Comparison of ENCODE assay signal across 7 mouse cellular contexts in the genomic region with DNA sequence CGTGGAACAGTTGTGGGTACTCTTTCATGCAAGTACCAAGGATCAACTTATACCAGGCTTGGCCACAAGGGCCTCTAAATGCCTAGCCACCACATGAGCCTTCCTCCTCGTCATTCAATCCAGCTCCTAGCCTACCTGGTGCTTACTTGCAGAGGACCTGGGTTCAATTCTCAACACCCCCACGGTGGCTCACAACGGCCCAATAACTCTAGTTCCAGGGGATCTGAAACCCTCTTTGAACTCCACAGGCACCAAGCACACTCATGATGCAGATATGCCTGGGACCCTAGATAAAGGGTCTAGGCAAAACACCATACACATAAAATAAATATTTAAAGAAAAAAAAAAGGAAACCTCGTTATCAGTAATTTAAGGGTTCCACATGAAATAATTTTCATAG. TPM values are rescaled to one million over a fixed set of nuclear protein-coding genes. Genes with fewer than 3 reads are reported as not detected.
DNase-seq lines count a peak whose midpoint lies in the region; ATAC-seq lines count a peak whose summit lies in the region.

No protein-coding gene starts in this region.

- 43% methylated on average over 5 of the region's 5 CpGs for WGBS in lung, embryonic 16.5 days

- no peaks in the 10 kb centered on the region for H3K36me3 ChIP-seq in lung, embryonic 16.5 days (ENCODE audit: control insufficient read depth, insufficient read depth, low read length)
- H3K36me3 ChIP-seq in splenic B cell, adult 2 months (ENCODE audit: control insufficient read depth, insufficient read depth, low read length, poor library complexity, severe bottlenecking) = no peaks in the 10 kb centered on the region

- no peaks in the 10 kb centered on the region for H3K9me3 ChIP-seq in lung, embryonic 16.5 days (ENCODE audit: control insufficient read depth, low read length)

- H3K9ac ChIP-seq in lung, embryonic 16.5 days (ENCODE audit: low read length) = peak overlapping the region; percentile 98

- H3K4me2 ChIP-seq in lung, embryonic 16.5 days (ENCODE audit: low read depth, low read length) = peak overlapping the region; percentile 82

- H3K27me3 ChIP-seq in lung, embryonic 16.5 days (ENCODE audit: control insufficient read depth, insufficient read depth, low read depth, low read length) = no peaks in the 10 kb centered on the region
- H3K27me3 ChIP-seq in splenic B cell, adult 2 months (ENCODE audit: control insufficient read depth, insufficient read depth, low read length, poor library complexity, severe bottlenecking) = no peaks in the 10 kb centered on the region

- H3K4me1 ChIP-seq in lung, embryonic 16.5 days (replicated peaks; ENCODE audit: control insufficient read depth, insufficient read depth, low read length) = peaks cover 12% of the 10 kb centered on the region

- H3K27ac ChIP-seq in lung, embryonic 16.5 days (ENCODE audit: low read length) = no peak overlapping the region

- intact Hi-C loops in left cerebral cortex, postnatal 25 days (cut with DNase I) = loop anchor here (2.0 to 5.0 kb wide), 2 partner anchors 15 to 84 kb away; a partner anchor contains a TSS

- peak; percentile 26; the same call in 1 of the 2 replicates for ATAC-seq in granulocyte monocyte progenitor cell, adult 5-6 weeks (replicated peaks; ENCODE audit: poor library complexity, severe bottlenecking)
- ATAC-seq in lung, embryonic 16.5 days (ENCODE audit: low read depth) = no peak

- peak; percentile 31 for DNase-seq in thymus, postnatal 0 days (ENCODE audit: low spot score)
- no peak for DNase-seq in thymus, postnatal 36 days
- peak; percentile 27 for DNase-seq in c-Kit-positive CD71-positive TER-119-negative erythroid progenitor cells, embryonic 14.5 days (ENCODE audit: low read depth)
- DNase-seq in splenic B cell, adult 2 months (ENCODE audit: low read depth, low spot score) = peak; percentile 61
- DNase-seq in left cerebral cortex, postnatal 25 days (ENCODE audit: low spot score in 2 of 2) = no peak

- peak overlapping the region; percentile 98 for H3K4me3 ChIP-seq in lung, embryonic 16.5 days (ENCODE audit: low read length)

RNA-seq across cellular contexts. Expression of a gene that starts 1.3 kb away (rescaled TPM):
- polyA plus RNA-seq in thymus, postnatal 0 days (2015; fragmentation: Nextera tagmentation; extraction: Ambion mirVana) = 113 TPM in 2 replicates
- total RNA-seq in granulocyte monocyte progenitor cell, adult 5-6 weeks (2014; fragmentation: Nextera tagmentation) = 69.5 and 83.8 TPM in 2 replicates
- 76.9 and 82.2 TPM in 2 replicates for total RNA-seq in granulocyte monocyte progenitor cell, adult 5-6 weeks (2017)
- 144 and 145 TPM in 2 replicates for polyA plus RNA-seq in lung, embryonic 16.5 days (2015; fragmentation: Nextera tagmentation; extraction: Ambion mirVana)
- total RNA-seq in left cerebral cortex, postnatal 25 days (2021) = 10 to 100 TPM; 72.4 to 77.4 TPM

RNA-seq across cellular contexts. Expression of a gene that starts 13.6 kb away (rescaled TPM):
- polyA plus RNA-seq in thymus, postnatal 0 days (2015; fragmentation: Nextera tagmentation; extraction: Ambion mirVana) = 12.8 and 13.5 TPM in 2 replicates
- 4.7 and 5.6 TPM in 2 replicates for total RNA-seq in granulocyte monocyte progenitor cell, adult 5-6 weeks (2014; fragmentation: Nextera tagmentation)
- total RNA-seq in granulocyte monocyte progenitor cell, adult 5-6 weeks (2017) = 6.9 and 9.7 TPM in 2 replicates
- 20.1 and 22.4 TPM in 2 replicates for polyA plus RNA-seq in lung, embryonic 16.5 days (2015; fragmentation: Nextera tagmentation; extraction: Ambion mirVana)
- 10 to 100 TPM; 47.0 to 48.4 TPM for total RNA-seq in left cerebral cortex, postnatal 25 days (2021)

RNA-seq across cellular contexts. Expression of a gene that starts 45.8 kb away (rescaled TPM):
- polyA plus RNA-seq in thymus, postnatal 0 days (2015; fragmentation: Nextera tagmentation; extraction: Ambion mirVana) = 4.0 and 4.5 TPM in 2 replicates
- 12.4 and 16.8 TPM in 2 replicates for total RNA-seq in granulocyte monocyte progenitor cell, adult 5-6 weeks (2014; fragmentation: Nextera tagmentation)
- total RNA-seq in granulocyte monocyte progenitor cell, adult 5-6 weeks (2017) = 13.5 and 18.4 TPM in 2 replicates
- 7.6 and 7.7 TPM in 2 replicates for polyA plus RNA-seq in lung, embryonic 16.5 days (2015; fragmentation: Nextera tagmentation; extraction: Ambion mirVana)
- 10 to 100 TPM; 36.9 to 38.5 TPM for total RNA-seq in left cerebral cortex, postnatal 25 days (2021)

Comparison
In these comparisons a context has a peak if more than half of its experiments do, and no peak if none do; other contexts are left out.
1. DNase-seq: peak in thymus, postnatal 0 days (single experiment), c-Kit-positive CD71-positive TER-119-negative erythroid progenitor cells, embryonic 14.5 days (single experiment) and splenic B cell, adult 2 months (single experiment); none in thymus, postnatal 36 days (0 of 2) and left cerebral cortex, postnatal 25 days (0 of 2).
2. RNA of a gene that starts 13.6 kb away (total RNA-seq): 47.0 to 48.4 TPM in left cerebral cortex, postnatal 25 days; 4.7 to 9.7 TPM in granulocyte monocyte progenitor cell, adult 5-6 weeks; every median in the first group is over 4 times any median in the second.